Mouse (Mus musculus) midbrain, embryonic 15.5 days (tissue): ENCODE measurements at regions not wholly inside any gene's neighbourhood (a gene's known extent, or its start where the extent isn't known, plus 50 kb on each side); places are given as distances from the start of the nearest gene placed in this dataset.

ENCODE experiments used
- ATAC-seq: fragments of 200-750 bp; cut with Nextera tagmentation; replicated peaks from 2 replicates; pipeline ENCODE4 v1.8.0; 2017; ENCODE audit warnings: moderate TSS enrichment
- H3K27ac ChIP-seq: fragments of 300-500 bp; sonication (generic); 2 replicates; pipeline ENCODE4 v1.5.1; 2015; ENCODE audit warnings: mild to moderate bottlenecking, inconsistent platforms
- H3K27me3 ChIP-seq: fragments of 300-500 bp; sonication (generic); replicated peaks from 2 replicates; pipeline ENCODE4 v1.6.1; 2015; ENCODE audit warnings: inconsistent platforms
- H3K36me3 ChIP-seq: fragments of 300-500 bp; sonication (generic); replicated peaks from 2 replicates; pipeline ENCODE4 v1.6.1; 2015; ENCODE audit warnings: inconsistent platforms
- H3K4me1 ChIP-seq: fragments of 300-500 bp; sonication (generic); 2 replicates; pipeline ENCODE4 v1.6.1; 2015; ENCODE audit warnings: inconsistent platforms
- H3K4me2 ChIP-seq: fragments of 300-500 bp; sonication (generic); 2 replicates; pipeline ENCODE4 v1.6.1; 2015; ENCODE audit warnings: inconsistent platforms, mild to moderate bottlenecking, moderate library complexity
- H3K4me3 ChIP-seq: fragments of 300-500 bp; sonication (generic); 2 replicates; pipeline ENCODE4 v1.5.1; 2015; ENCODE audit warnings: mild to moderate bottlenecking, inconsistent platforms
- H3K9ac ChIP-seq: fragments of 300-500 bp; sonication (generic); 2 replicates; pipeline ENCODE4 v1.6.1; 2015; ENCODE audit warnings: mild to moderate bottlenecking, inconsistent platforms
- H3K9me3 ChIP-seq: fragments of 300-500 bp; sonication (generic); 2 replicates; pipeline ENCODE4 v1.6.1; 2016; ENCODE audit warnings: inconsistent platforms
- WGBS: fragments of 180-500 bp; shearing (Covaris S2); methylation state at CpG from one replicate; pipeline ENCODE4 v1.1.7; 2015; ENCODE audit warnings: mixed read lengths; 5-methylcytosine and 5-hydroxymethylcytosine counted together

- Histone ChIP-seq H3K36me3 (no peaks in the 10 kb centered on the region), H3K27ac (no peak overlapping the region), H3K9me3 (no peaks in the 10 kb centered on the region), H3K4me1 (no peaks in the 10 kb centered on the region), H3K27me3 (no peaks in the 10 kb centered on the region), H3K4me2 (no peak overlapping the region), H3K4me3 (no peak overlapping the region), H3K9ac (no peak overlapping the region)
- WGBS, result 88% methylated on average over 9 of the region's 9 CpGs
- ATAC-seq, result no peak
These were observed 461.7 kb upstream of the Gm10131 start for GRCm38 (mm10) chr8:34573007-34573881.

- no peak overlapping the region for H3K4me2 ChIP-seq
- H3K27me3 ChIP-seq, result no peaks in the 10 kb centered on the region
- H3K4me1 ChIP-seq, result no peaks in the 10 kb centered on the region
- WGBS, result 90% methylated on average over 1 of the region's 1 CpGs
- no peak for ATAC-seq
- no peak overlapping the region for H3K9ac ChIP-seq
- no peak overlapping the region for H3K4me3 ChIP-seq
- no peaks in the 10 kb centered on the region for H3K9me3 ChIP-seq
- H3K27ac ChIP-seq, result no peak overlapping the region
- no peaks in the 10 kb centered on the region for H3K36me3 ChIP-seq
These were observed 460.2 kb upstream of the Gm10131 start for GRCm38 (mm10) chr8:34571736-34572135.

GRCm38 (mm10) chr8:34562278-34562677 lies 450.7 kb upstream of the Gm10131 start:
- no peak overlapping the region for H3K4me2 ChIP-seq
- H3K4me3 ChIP-seq, result no peak overlapping the region
- H3K9ac ChIP-seq, result no peak overlapping the region
- no peaks in the 10 kb centered on the region for H3K36me3 ChIP-seq
- no peak for ATAC-seq
- H3K4me1 ChIP-seq, result no peaks in the 10 kb centered on the region
- no peaks in the 10 kb centered on the region for H3K9me3 ChIP-seq
- H3K27ac ChIP-seq, result no peak overlapping the region
- H3K27me3 ChIP-seq, result no peaks in the 10 kb centered on the region
- WGBS, result 45% methylated on average over 8 of the region's 8 CpGs

GRCm38 (mm10) chr8:34549786-34550185 lies 438.2 kb upstream of the Gm10131 start:
- WGBS, result 75% methylated on average over 5 of the region's 5 CpGs
- no peak for ATAC-seq
- peaks cover 3% of the 10 kb centered on the region; the same call in 1 of the 2 replicates for H3K4me1 ChIP-seq
- H3K36me3 ChIP-seq, result no peaks in the 10 kb centered on the region
- no peaks in the 10 kb centered on the region for H3K9me3 ChIP-seq
- no peak overlapping the region for H3K9ac ChIP-seq
- H3K27me3 ChIP-seq, result no peaks in the 10 kb centered on the region
- no peak overlapping the region for H3K27ac ChIP-seq
- no peak overlapping the region for H3K4me2 ChIP-seq
- H3K4me3 ChIP-seq, result no peak overlapping the region

- 18% methylated on average over 11 of the region's 11 CpGs for WGBS
- Histone ChIP-seq H3K9me3 (no peaks in the 10 kb centered on the region), H3K27me3 (no peaks in the 10 kb centered on the region), H3K36me3 (no peaks in the 10 kb centered on the region), H3K4me3 (no peak overlapping the region), H3K4me1 (peaks cover 3% of the 10 kb centered on the region; the same call in 1 of the 2 replicates), H3K4me2 (peak overlapping the region; percentile 33), H3K9ac (no peak overlapping the region), H3K27ac (no peak overlapping the region)
- ATAC-seq, result no peak
These were observed 435.3 kb upstream of the Gm10131 start for GRCm38 (mm10) chr8:34546815-34547214.

- Histone ChIP-seq H3K4me3 (no peak overlapping the region), H3K27me3 (no peaks in the 10 kb centered on the region), H3K4me1 (peaks cover 3% of the 10 kb centered on the region; the same call in 1 of the 2 replicates), H3K9ac (no peak overlapping the region), H3K27ac (no peak overlapping the region), H3K36me3 (no peaks in the 10 kb centered on the region), H3K9me3 (no peaks in the 10 kb centered on the region), H3K4me2 (no peak overlapping the region)
- WGBS, result 66% methylated on average over 3 of the region's 3 CpGs
- no peak for ATAC-seq
These were observed 431.0 kb upstream of the Gm10131 start for GRCm38 (mm10) chr8:34542361-34543038.

GRCm38 (mm10) chr8:34539232-34539631 lies 427.7 kb upstream of the Gm10131 start:
- H3K27me3 ChIP-seq, result no peaks in the 10 kb centered on the region
- H3K9ac ChIP-seq, result no peak overlapping the region
- no peak for ATAC-seq
- no peak overlapping the region for H3K4me2 ChIP-seq
- H3K9me3 ChIP-seq, result no peaks in the 10 kb centered on the region
- H3K4me3 ChIP-seq, result no peak overlapping the region
- no peaks in the 10 kb centered on the region for H3K36me3 ChIP-seq
- WGBS, result 78% methylated on average over 4 of the region's 4 CpGs
- H3K4me1 ChIP-seq, result no peaks in the 10 kb centered on the region
- H3K27ac ChIP-seq, result no peak overlapping the region

GRCm38 (mm10) chr8:34535434-34535833 lies 423.9 kb upstream of the Gm10131 start:
- 84% methylated on average over 3 of the region's 3 CpGs for whole genome bisulfite sequencing
- Histone ChIP-seq H3K9me3 (no peaks in the 10 kb centered on the region), H3K4me3 (no peak overlapping the region), H3K27me3 (no peaks in the 10 kb centered on the region), H3K4me1 (no peaks in the 10 kb centered on the region), H3K27ac (no peak overlapping the region), H3K9ac (no peak overlapping the region), H3K36me3 (no peaks in the 10 kb centered on the region), H3K4me2 (no peak overlapping the region)
- ATAC-seq, result no peak

- H3K4me3 ChIP-seq, result no peak overlapping the region
- ATAC-seq, result no peak
- no peaks in the 10 kb centered on the region for H3K36me3 ChIP-seq
- H3K9me3 ChIP-seq, result no peaks in the 10 kb centered on the region
- no peaks in the 10 kb centered on the region for H3K27me3 ChIP-seq
- WGBS, result 79% methylated on average over 4 of the region's 4 CpGs
- no peak overlapping the region for H3K27ac ChIP-seq
- no peaks in the 10 kb centered on the region for H3K4me1 ChIP-seq
- H3K9ac ChIP-seq, result no peak overlapping the region
- H3K4me2 ChIP-seq, result no peak overlapping the region
These were observed 421.9 kb upstream of the Gm10131 start for GRCm38 (mm10) chr8:34533421-34533820.

- ATAC-seq, result no peak
- WGBS, result 79% methylated on average over 11 of the region's 11 CpGs
These were observed 419.6 kb upstream of the Gm10131 start for GRCm38 (mm10) chr8:34530896-34531679.

GRCm38 (mm10) chr8:34530046-34530445 lies 418.5 kb upstream of the Gm10131 start:
- H3K9ac ChIP-seq, result no peak overlapping the region

More at GRCm38 (mm10) chr8:34530896-34531679, 419.6 kb upstream of the Gm10131 start:
- no peaks in the 10 kb centered on the region for H3K4me1 ChIP-seq
- no peak overlapping the region for H3K4me2 ChIP-seq
- no peaks in the 10 kb centered on the region for H3K27me3 ChIP-seq
- no peaks in the 10 kb centered on the region for H3K36me3 ChIP-seq
- H3K27ac ChIP-seq, result no peak overlapping the region
- H3K4me3 ChIP-seq, result no peak overlapping the region
- H3K9ac ChIP-seq, result no peak overlapping the region
- H3K9me3 ChIP-seq, result no peaks in the 10 kb centered on the region

GRCm38 (mm10) chr8:34529452-34529851 lies 417.9 kb upstream of the Gm10131 start:
- H3K4me2 ChIP-seq, result no peak overlapping the region

More at GRCm38 (mm10) chr8:34530046-34530445, 418.5 kb upstream of the Gm10131 start:
- no peak overlapping the region for H3K27ac ChIP-seq
- no peak overlapping the region for H3K4me2 ChIP-seq
- WGBS, result 81% methylated on average over 5 of the region's 5 CpGs
- no peak overlapping the region for H3K4me3 ChIP-seq
- H3K27me3 ChIP-seq, result no peaks in the 10 kb centered on the region
- H3K36me3 ChIP-seq, result no peaks in the 10 kb centered on the region
- peaks cover 3% of the 10 kb centered on the region; the same call in 1 of the 2 replicates for H3K4me1 ChIP-seq
- no peak for ATAC-seq
- no peaks in the 10 kb centered on the region for H3K9me3 ChIP-seq

More at GRCm38 (mm10) chr8:34529452-34529851, 417.9 kb upstream of the Gm10131 start:
- Histone ChIP-seq H3K9ac (no peak overlapping the region), H3K27me3 (no peaks in the 10 kb centered on the region), H3K27ac (no peak overlapping the region), H3K36me3 (no peaks in the 10 kb centered on the region), H3K4me1 (peaks cover 5% of the 10 kb centered on the region; the same call in 1 of the 2 replicates), H3K4me3 (no peak overlapping the region), H3K9me3 (no peaks in the 10 kb centered on the region)
- 80% methylated on average over 1 of the region's 1 CpGs for WGBS
- peak; percentile 56; the same call in 1 of the 2 replicates for ATAC-seq
